Mouse (Mus musculus) layer of hippocampus, adult 2 months (tissue): ENCODE measurements at regions not wholly inside any gene's neighbourhood (a gene's known extent, or its start where the extent isn't known, plus 50 kb on each side); places are given as distances from the start of the nearest gene placed in this dataset.

Source experiments
- DNase-seq, 2 experiments: peaks; one replicate each; pipeline ENCODE4 v3.0.0; 2022; ENCODE audit warnings: low spot score in 2 of 2
- H3K27ac ChIP-seq: fragments of 200-600 bp; 2 replicates; pipeline ENCODE4 v1.8.1; 2022
- H3K4me3 ChIP-seq: fragments of 200-600 bp; 2 replicates; pipeline ENCODE4 v1.8.1; 2022; ENCODE audit warnings: mild to moderate bottlenecking
- CTCF ChIP-seq: fragments of 200-600 bp; conservative IDR thresholded peaks from 2 replicates; pipeline ENCODE4 v1.8.1; 2022; ENCODE audit warnings: antibody characterized with exemption, mild to moderate bottlenecking, moderate library complexity

GRCm38 (mm10) chr5:64602996-64603755 is 200.0 kb upstream of the Klf3 start:
- Histone ChIP-seq H3K27ac (no peak overlapping the region), H3K4me3 (no peak overlapping the region)
- TF ChIP-seq CTCF: no peak
- DNase-seq: no peak

DNA sequence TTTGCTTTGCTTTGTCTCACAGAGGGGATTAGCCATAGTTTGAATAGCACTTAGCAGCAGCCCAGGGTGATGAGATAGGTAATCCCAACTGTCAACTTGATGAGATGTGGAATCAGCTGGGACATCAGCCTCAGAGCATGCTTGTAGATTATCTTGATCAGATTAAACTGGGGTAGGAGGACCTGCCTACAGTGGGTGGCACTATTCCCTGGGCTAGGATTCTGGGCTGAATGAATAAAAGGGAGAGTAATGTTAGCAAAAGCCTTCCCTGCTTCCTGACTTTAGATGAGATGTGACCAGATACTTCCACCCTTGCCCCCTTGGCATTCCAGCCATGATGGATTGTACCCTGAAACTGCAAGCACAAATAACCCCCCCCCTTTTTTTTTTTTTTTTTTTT is 198.0 kb upstream of the Klf3 start:
- TF ChIP-seq CTCF: no peak
- no peak overlapping the region for H3K4me3 ChIP-seq
- no peak for DNase-seq
- H3K27ac ChIP-seq: no peak overlapping the region

GRCm38 (mm10) chr5:64605991-64606390 is 197.2 kb upstream of the Klf3 start:
- TF ChIP-seq CTCF: no peak
- no peak overlapping the region for H3K27ac ChIP-seq
- no peak overlapping the region for H3K4me3 ChIP-seq
- no peak for DNase-seq

DNA sequence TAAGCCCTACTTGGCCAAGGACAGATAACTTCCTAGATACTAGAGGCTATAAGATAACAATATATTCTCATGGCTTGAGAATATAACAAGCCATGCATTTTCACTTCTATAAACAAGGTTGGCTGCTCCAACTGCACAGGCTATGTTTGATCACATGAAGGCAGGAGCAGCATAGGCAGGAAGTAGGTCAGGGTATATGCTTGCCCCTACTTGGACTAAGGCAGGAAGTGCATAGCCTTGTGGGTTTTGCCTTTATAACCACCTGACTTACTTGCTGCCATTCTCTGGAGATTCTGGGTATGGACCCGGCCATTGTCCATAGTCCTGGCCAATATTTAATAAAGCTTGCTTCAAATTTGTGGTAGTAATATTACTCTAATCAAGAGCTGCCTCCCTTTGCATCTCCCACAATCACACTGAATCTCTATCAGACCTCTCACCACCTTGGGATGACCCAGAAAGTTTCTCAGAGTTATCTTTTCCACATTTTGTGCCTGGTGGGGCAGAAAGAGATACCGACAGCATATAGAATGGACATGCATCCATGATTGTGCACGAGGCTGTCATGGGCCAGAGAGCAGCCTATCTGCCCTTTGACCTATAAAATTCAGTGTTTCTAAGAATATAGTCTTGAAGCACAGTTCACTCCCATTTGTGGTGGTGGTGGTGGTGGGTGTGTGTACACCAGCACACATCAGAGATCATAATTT is 193.7 kb upstream of the Klf3 start:
- no peak for TF ChIP-seq CTCF
- Histone ChIP-seq H3K4me3 (no peak overlapping the region), H3K27ac (peak overlapping the region; percentile 14; the same call in 1 of the 2 replicates)
- DNase-seq: no peak

- Histone ChIP-seq H3K4me3 (no peak overlapping the region), H3K27ac (peak overlapping the region; percentile 14; the same call in 1 of the 2 replicates)
- DNase-seq: no peak
- no peak for TF ChIP-seq CTCF
Measured at GRCm38 (mm10) chr5:64610146-64610545, 193.0 kb upstream of the Klf3 start.

DNA sequence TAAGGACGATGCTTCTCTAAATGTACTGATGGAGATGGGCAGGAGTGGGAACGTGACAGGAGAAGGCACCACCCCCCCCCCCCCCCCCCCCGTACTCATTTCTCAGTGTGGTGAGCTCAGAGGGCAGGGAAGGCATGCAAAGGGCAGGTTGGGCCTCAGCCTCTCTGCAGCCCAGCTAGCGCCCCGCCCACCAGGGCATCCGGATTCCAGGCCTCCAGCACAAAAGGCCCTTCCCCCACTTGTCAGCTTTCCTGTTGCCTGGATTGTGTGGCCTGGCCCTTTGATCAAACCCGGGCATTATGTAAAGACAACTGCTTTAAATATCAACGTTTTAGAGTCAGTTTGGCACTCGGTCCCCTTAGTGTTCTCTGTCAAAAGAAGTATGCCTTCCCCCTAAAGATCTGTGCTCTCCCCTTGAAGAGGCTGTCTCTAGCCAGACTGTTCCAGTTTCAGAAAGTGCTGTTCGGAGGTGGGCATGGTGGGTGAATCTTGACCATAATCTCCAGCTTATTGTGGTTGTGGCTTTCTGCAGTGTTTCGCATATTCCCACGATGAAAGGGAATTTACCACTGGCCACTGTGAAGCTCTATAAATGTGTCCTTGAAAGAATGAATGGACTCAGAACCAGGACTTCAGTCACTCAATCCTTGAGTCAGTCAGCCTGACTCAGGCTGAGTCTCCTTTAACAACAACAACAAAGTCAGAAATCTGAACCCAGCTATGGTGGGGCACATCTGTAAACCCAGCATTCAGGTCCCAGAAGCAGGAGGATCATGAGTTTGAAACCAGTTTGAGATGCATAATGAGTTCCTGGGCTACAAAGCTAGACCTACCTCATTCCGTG is 192.4 kb upstream of the Klf3 start:
- no peak for TF ChIP-seq CTCF
- Histone ChIP-seq H3K27ac (peak overlapping the region; percentile 68), H3K4me3 (no peak overlapping the region)
- no peak for DNase-seq

DNA sequence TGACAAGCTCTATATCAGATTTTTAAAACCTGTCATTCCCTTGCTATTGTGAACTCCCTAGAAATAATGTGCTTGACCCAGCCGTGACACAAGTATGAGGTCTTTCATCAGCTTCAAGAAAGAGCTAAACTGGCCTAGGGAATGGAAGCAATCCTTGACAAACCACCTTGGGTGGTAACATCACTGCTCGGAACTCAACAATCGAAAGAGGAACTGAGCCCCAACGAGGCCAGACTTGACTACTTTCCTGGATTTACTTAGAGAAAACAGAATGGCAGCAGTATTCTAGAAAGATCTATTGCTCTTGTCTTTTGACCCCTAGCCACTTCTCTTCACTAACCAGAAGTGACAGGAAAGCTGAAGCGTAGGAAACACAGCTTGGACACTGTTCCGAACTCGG is 191.2 kb upstream of the Klf3 start:
- DNase-seq: no peak
- Histone ChIP-seq H3K27ac (no peak overlapping the region), H3K4me3 (no peak overlapping the region)
- TF ChIP-seq CTCF: no peak

GRCm38 (mm10) chr5:64613696-64614095 is 189.5 kb upstream of the Klf3 start:
- DNase-seq: no peak
- no peak for TF ChIP-seq CTCF
- Histone ChIP-seq H3K27ac (no peak overlapping the region), H3K4me3 (no peak overlapping the region)

- no peak for TF ChIP-seq CTCF
- Histone ChIP-seq H3K4me3 (no peak overlapping the region), H3K27ac (no peak overlapping the region)
- DNase-seq: no peak
Measured at GRCm38 (mm10) chr5:64618126-64618525, 185.1 kb upstream of the Klf3 start.

DNA sequence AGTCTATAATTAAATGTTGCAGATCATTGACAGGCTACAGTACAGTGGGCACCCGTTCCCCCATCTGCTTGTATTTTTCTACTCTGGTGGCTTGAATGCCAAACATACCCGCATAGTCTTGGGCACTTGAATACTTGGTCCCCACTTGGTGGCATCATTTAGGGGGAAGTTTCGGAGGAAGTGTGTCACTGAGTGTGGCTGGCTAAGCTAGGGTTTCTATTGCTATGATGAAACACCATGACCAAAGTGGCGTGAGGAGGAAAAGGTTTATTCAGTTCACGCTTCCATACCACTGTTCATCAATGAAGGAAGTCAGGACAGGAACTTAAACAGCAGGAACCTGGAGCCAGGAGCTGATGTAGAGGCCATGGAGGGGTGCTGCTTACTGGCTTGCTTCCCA is 183.4 kb upstream of the Klf3 start:
- H3K27ac ChIP-seq: no peak overlapping the region
- DNase-seq: no peak
- TF ChIP-seq CTCF: no peak
- no peak overlapping the region for H3K4me3 ChIP-seq

GRCm38 (mm10) chr5:64620726-64621125 is 182.5 kb upstream of the Klf3 start:
- no peak for TF ChIP-seq CTCF
- no peak overlapping the region for H3K27ac ChIP-seq

DNA sequence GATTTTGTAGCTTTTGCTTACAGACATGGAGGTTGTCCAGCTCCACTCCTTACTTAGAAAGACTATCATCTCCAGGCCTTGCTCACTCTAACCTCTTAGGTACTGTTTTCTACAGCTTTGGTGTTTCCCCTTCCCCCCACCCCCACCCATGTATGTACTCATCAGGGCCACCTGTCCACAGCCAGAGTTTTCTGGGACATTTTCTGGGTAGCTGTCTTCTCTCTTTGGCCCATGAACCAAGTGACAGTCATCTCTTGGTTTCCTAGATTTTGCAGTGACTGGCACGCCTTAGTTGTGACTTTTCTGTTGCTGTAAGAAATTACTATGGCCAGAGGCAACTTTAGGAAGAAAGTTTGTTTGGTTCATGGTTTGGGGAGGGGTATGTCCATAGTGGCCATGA is 181.8 kb upstream of the Klf3 start:
- Histone ChIP-seq H3K4me3 (no peak overlapping the region), H3K27ac (no peak overlapping the region)
- TF ChIP-seq CTCF: no peak
- DNase-seq: no peak

More at GRCm38 (mm10) chr5:64620726-64621125, 182.5 kb upstream of the Klf3 start:
- no peak for DNase-seq
- no peak overlapping the region for H3K4me3 ChIP-seq

- H3K27ac ChIP-seq: no peak overlapping the region
- H3K4me3 ChIP-seq: no peak overlapping the region
- no peak for DNase-seq
- TF ChIP-seq CTCF: no peak
Measured at GRCm38 (mm10) chr5:64623653-64624052, 179.5 kb upstream of the Klf3 start.
